Mouse (Mus musculus) MEL (cell line): ENCODE measurements around the gene 9030612E09Rik. TPM values are rescaled to one million over a fixed set of nuclear protein-coding genes. Genes with fewer than 3 reads are reported as not detected.

Source experiments
- polyA plus RNA-seq, 2 experiments: library from polyadenylated mRNA; stranded (reverse) in 1 of 2; unstranded in 1 of 2; fragments of >175 nt in 1 of 2; fragments of >200 nt in 1 of 2; gene quantifications; 2 replicates each; pipeline versions ENCODE4 v1.2.1 to v1.2.4; 2012; ENCODE audit warnings: low replicate concordance in 2 of 2, low read depth in 1 of 2; ENCODE audit not compliant: insufficient read length in 2 of 2, insufficient read depth in 1 of 2, missing spikeins in 1 of 2
- total RNA-seq: library from RNA; depleted of rRNA; stranded (reverse); fragments of 300-350 nt; gene quantifications from 2 replicates; pipeline ENCODE4 v1.2.3, GENCODE M21; 2012; rRNA removed

9030612E09Rik gene
- total and polyA plus RNA-seq, 3 experiments, result not detected

Other genes starting within 250 kb of the 9030612E09Rik start
- gene Sobp, start 174 bp upstream of the 9030612E09Rik start, total RNA-seq, result not detected in 2 replicates
- gene Sobp, start 174 bp upstream of the 9030612E09Rik start, polyA plus RNA-seq, result not detected
- 14.3 and 14.9 TPM in 2 replicates for gene Pdss2, start 46.8 kb downstream of the 9030612E09Rik start, total RNA-seq
- 10 to 100 TPM in 1 of 2 experiments, not detected in 1; 14.8 TPM for gene Pdss2, start 46.8 kb downstream of the 9030612E09Rik start, polyA plus RNA-seq